Mouse (Mus musculus) midbrain, embryonic 15.5 days (tissue): ENCODE data around the gene Glg1. TPM values are rescaled to one million over a fixed set of nuclear protein-coding genes. Genes with fewer than 3 reads are reported as not detected.

Experiments used
- microRNA-seq: library from miRNA; unstranded; fragments of <30 nt; microRNA quantifications from one replicate; pipeline ENCODE4, GENCODE M21; 2016
- polyA plus RNA-seq: library from polyadenylated mRNA; unstranded; fragments of >200 nt; fragmentation: Nextera tagmentation; extraction: Ambion mirVana; gene quantifications from 2 replicates; pipeline ENCODE4 v1.2.1, GENCODE M21; 2015

The Glg1 gene
- polyA plus RNA-seq, 1 experiment from 2014 or later = 65.6 TPM

Small RNAs within 50 kb of the gene (microRNA-seq; reads per million reads assigned to microRNA genes)
- not detected for gene Gm23193

Other genes starting within 250 kb of the Glg1 start
- gene Ddx19b, start 227.5 kb downstream of the Glg1 start, polyA plus RNA-seq = 7.9 and 8.0 TPM in 2 replicates
- gene Aars, start 226.1 kb downstream of the Glg1 start, polyA plus RNA-seq = 86.1 and 91.0 TPM in 2 replicates
- gene Exosc6, start 202.9 kb downstream of the Glg1 start, polyA plus RNA-seq = not detected in 2 replicates
- 0.53 and 0.93 TPM in 2 replicates for gene Clec18a, start 166.8 kb downstream of the Glg1 start, polyA plus RNA-seq
- gene Pdpr, start 164.6 kb downstream of the Glg1 start, polyA plus RNA-seq = 10.4 and 10.8 TPM in 2 replicates
- 23.5 and 24.5 TPM in 2 replicates for gene Rfwd3, start 41.0 kb upstream of the Glg1 start, polyA plus RNA-seq
- 0.37 and 0.57 TPM in 2 replicates for gene Mlkl, start 79.0 kb upstream of the Glg1 start, polyA plus RNA-seq
- gene Fa2h, start 134.6 kb upstream of the Glg1 start, polyA plus RNA-seq = 0.10 and 0.11 TPM in 2 replicates